Mouse (Mus musculus): ENCODE results near the gene Gm6592. TPM values are rescaled to one million over a fixed set of nuclear protein-coding genes. Genes with fewer than 3 reads are reported as not detected.
A peak's percentile ranks its signal among the peaks of the same experiment; 100 is the strongest.
"Not testable (repeated sequence)": the region's sequence is repeated elsewhere in the genome, so short reads cannot be mapped to it uniquely, and the experiment has no call there.

Gene Gm6592
- not detected in 2 replicates for polyA plus RNA-seq (2015; fragmentation: Nextera tagmentation; extraction: Ambion mirVana)

DNA sequence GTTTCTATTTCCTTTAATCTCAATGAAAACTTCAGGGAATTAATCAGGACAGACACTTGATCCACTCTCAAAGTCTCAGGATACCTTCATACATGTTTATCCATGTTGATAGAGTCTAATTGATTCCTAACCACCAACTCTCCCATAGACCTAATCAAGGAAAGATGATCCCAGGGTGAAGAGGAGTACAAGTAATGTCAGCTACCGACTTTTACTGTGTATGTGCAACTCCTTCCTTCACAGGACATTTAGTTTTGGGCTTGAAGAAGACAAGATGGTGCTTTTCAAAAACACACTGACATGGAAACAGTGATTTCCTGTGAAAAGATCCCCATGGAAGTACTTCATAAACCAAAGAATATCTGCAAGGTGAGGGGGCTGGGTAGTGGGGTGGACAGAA lies at the start of gene Gm6592:
Gm6592 (plus strand) TSS at position 301 of the 400 bp plus-strand sequence.
- ATAC-seq (replicated peaks), result no peak
- Histone ChIP-seq H3K9ac (no peak within 1 kb of the TSS), H3K4me2 (no peak within 1 kb of the TSS), H3K4me3 (no peak within 1 kb of the TSS), H3K27ac (no peak within 1 kb of the TSS), H3K4me1 (no peaks in the 10 kb centered on the region), H3K36me3 (replicated peaks) (no peaks in the 10 kb centered on the region), H3K27me3 (replicated peaks) (no peaks in the 10 kb centered on the region), H3K9me3 (no peaks in the 10 kb centered on the region)
- WGBS, result 69% methylated on average over 1 of the region's 1 CpGs

DNA sequence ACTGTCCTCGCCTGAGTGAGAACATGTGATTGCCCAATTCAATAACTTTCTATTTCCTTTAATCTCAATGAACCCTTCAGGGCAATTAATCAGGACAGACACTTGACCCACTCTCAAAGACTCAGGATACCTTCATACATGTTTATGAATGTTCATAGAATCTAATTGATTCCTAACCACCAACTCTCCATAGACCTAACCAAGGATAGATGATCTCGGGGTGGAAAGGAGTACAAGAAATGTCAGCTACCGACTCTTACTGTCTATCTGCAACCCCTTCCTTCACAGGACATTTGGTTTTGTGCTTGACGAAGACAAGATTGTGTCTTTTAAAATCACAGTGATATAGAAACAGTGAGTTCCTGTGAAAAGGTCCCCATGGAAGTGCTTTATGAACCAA lies 40.4 kb upstream of the Gm6592 start, which contains the start of gene Ssxb5:
Ssxb5 (plus strand) TSS at position 301 of the 400 bp plus-strand sequence.
- not testable (repeated sequence) for H3K4me1 ChIP-seq; H3K9me3 ChIP-seq; H3K4me3 ChIP-seq; H3K36me3 ChIP-seq (replicated peaks); H3K4me2 ChIP-seq; H3K27ac ChIP-seq; ATAC-seq (replicated peaks); H3K9ac ChIP-seq; H3K27me3 ChIP-seq (replicated peaks)
- WGBS, result 80% methylated on average over 4 of the region's 4 CpGs

DNA sequence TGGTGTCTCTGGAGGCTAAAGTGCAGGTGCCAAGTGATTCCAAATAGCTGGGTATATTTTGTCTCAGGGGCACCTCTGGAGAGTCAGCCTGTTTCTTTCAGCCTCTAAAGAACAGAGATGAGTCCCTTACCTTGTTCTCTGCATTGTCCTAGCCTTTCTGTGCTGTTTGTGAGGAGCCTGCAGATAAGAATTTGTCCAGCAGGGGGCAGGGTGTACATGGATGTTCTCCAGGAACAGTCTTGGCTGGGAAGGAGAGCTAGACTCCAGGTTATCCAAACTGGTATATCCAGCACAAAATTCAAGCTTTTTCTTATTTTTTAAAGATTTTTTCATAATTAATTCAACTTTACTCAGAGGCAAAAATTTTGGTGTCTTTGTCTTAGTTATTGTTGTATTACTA lies 11.8 kb upstream of the Gm6592 start:
- H3K4me1 ChIP-seq, result no peaks in the 10 kb centered on the region
- H3K4me2 ChIP-seq, result no peak overlapping the region
- no peak overlapping the region for H3K27ac ChIP-seq
- no peaks in the 10 kb centered on the region for H3K27me3 ChIP-seq (replicated peaks)
- H3K36me3 ChIP-seq (replicated peaks), result no peaks in the 10 kb centered on the region
- no peak overlapping the region for H3K9ac ChIP-seq
- H3K9me3 ChIP-seq, result no peaks in the 10 kb centered on the region
- ATAC-seq (replicated peaks), result peak; percentile 74; the same call in 1 of the 2 replicates
- no peak overlapping the region for H3K4me3 ChIP-seq

DNA sequence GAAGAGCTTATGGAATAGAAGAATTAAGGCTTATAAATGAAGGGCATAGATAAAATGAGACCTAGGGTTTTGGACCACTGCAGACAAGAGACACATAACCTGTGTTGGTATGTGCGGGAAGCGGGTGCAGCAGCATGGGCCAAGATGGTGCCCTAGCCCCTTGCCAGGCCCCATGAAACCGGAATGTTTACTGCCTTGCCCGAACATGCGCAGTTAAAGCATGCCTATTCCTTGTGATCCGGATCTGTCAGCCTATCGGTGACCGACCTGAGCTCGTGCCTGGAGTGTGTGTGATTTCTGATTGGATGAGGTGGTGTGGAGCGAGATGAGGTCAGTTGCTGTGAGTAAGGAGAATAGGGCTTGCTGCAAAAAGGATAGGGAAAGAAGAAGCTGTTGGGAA lies 8.7 kb downstream of the Gm6592 start:
- Histone ChIP-seq H3K27ac (no peak overlapping the region), H3K9ac (no peak overlapping the region), H3K27me3 (replicated peaks) (no peaks in the 10 kb centered on the region), H3K4me3 (no peak overlapping the region), H3K4me1 (no peaks in the 10 kb centered on the region), H3K36me3 (replicated peaks) (no peaks in the 10 kb centered on the region), H3K4me2 (no peak overlapping the region), H3K9me3 (no peaks in the 10 kb centered on the region)
- WGBS, result 87% methylated on average over 10 of the region's 10 CpGs
- ATAC-seq (replicated peaks), result no peak

DNA sequence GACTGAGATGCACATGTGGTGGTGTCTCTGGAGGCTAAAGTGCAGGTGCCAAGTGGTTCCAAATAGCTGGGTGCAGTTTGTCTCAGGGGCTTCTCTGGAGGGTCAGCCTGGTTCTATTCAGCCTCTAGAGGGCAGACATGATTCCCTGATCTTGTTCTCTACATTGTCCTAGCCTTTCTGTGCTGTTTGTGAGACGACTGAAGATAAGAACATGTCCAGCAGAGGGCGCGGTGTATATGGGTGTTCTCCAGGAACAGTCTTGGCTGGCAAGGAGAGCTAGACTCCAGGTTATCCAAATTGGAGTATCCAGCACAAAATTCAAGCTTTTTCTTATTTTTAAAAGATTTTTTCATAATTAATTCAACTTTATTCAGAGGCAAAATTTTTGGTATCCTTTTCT lies 20.5 kb downstream of the Gm6592 start:
- not testable (repeated sequence) for H3K9me3 ChIP-seq; H3K27me3 ChIP-seq (replicated peaks); ATAC-seq (replicated peaks); H3K36me3 ChIP-seq (replicated peaks); H3K4me1 ChIP-seq; H3K4me2 ChIP-seq; H3K9ac ChIP-seq; H3K27ac ChIP-seq; H3K4me3 ChIP-seq
- WGBS, result 7% methylated on average over 3 of the region's 3 CpGs

DNA sequence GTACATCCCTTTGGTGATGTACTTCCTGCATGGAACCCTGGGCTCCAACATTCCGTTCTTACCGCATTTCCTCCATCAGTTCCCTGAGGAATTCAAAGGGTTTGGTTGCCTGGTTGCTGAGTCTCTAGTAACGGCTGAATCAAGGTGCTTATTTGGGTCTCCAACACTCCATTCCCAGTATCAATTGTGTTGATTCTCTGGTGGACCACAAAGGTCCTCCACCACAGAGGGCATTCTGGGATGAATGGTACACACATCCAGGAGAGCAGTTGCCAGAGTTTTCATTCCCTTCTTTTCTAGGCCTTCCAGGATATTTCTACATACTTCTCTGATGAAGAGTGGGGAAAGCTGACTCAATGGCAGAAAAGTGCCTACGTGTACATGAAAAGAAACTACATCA lies 30.2 kb downstream of the Gm6592 start, which contains the start of gene Gm5751:
Gm5751 (plus strand) TSS at position 301 of the 400 bp plus-strand sequence.
- H3K4me1 ChIP-seq; H3K4me3 ChIP-seq; H3K9ac ChIP-seq; H3K4me2 ChIP-seq; H3K27me3 ChIP-seq (replicated peaks); H3K27ac ChIP-seq; ATAC-seq (replicated peaks); H3K36me3 ChIP-seq (replicated peaks); H3K9me3 ChIP-seq: not testable (repeated sequence)
- WGBS, result 94% methylated on average over 3 of the region's 4 CpGs

DNA sequence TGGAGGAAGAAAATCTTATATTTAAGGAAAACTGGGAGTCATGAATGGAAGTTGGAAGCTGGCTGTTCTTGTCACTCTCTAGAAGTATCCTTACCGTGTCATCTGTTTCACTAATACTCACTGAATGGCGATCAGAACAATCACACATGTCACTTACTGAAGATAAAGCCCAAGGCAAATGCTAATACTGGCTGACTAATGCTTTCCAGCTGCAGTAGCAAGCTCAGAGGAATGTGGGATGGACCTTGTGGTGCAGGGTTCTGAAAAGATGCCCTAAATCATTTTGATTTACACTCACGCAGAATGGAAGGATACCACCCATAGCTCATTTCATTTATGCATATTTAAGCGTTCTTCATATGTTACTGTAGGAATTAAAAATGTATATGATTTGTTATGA lies 40.5 kb downstream of the Gm6592 start:
- H3K9ac ChIP-seq, result no peak overlapping the region
- H3K27ac ChIP-seq, result no peak overlapping the region
- WGBS, result 71% methylated on average over 4 of the region's 4 CpGs
- H3K27me3 ChIP-seq (replicated peaks), result no peaks in the 10 kb centered on the region
- no peak for ATAC-seq (replicated peaks)
- H3K9me3 ChIP-seq, result no peaks in the 10 kb centered on the region
- no peaks in the 10 kb centered on the region for H3K36me3 ChIP-seq (replicated peaks)
- no peak overlapping the region for H3K4me2 ChIP-seq
- H3K4me3 ChIP-seq, result no peak overlapping the region
- no peaks in the 10 kb centered on the region for H3K4me1 ChIP-seq

DNA sequence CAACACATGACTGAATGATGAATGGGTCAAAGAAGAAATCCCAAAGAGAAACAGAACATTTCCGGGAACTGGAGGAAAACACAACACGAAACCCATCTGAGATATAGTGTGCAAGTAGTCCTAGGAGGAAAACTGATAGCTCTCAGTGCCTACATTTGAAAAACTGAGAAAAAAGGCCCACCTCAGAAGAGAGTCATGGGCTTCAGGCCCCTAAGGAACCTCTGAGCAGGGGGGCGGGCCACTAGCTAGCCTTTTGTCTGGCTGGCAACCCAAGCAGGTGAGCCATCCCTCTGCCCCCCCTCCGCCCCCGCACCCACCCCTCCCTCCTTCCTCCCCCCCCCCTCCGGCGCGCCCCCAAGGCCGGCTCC lies 48.2 kb downstream of the Gm6592 start:
- peak; percentile 68 for ATAC-seq (replicated peaks)
- H3K4me1 ChIP-seq, result 0 out of 2 replicates have a peak, but pooled peaks cover 3% of the 10 kb centered on the region
- 24% methylated on average over 5 of the region's 9 CpGs for WGBS
- H3K27me3 ChIP-seq (replicated peaks), result no peaks in the 10 kb centered on the region
- H3K4me2 ChIP-seq, result peak overlapping the region; percentile 61
- H3K27ac ChIP-seq, result peak overlapping the region; percentile 90
- peak overlapping the region; percentile 85; the same call in 1 of the 2 replicates for H3K9ac ChIP-seq
- no peaks in the 10 kb centered on the region for H3K36me3 ChIP-seq (replicated peaks)
- no peaks in the 10 kb centered on the region for H3K9me3 ChIP-seq
- H3K4me3 ChIP-seq, result peak overlapping the region; percentile 65

DNA sequence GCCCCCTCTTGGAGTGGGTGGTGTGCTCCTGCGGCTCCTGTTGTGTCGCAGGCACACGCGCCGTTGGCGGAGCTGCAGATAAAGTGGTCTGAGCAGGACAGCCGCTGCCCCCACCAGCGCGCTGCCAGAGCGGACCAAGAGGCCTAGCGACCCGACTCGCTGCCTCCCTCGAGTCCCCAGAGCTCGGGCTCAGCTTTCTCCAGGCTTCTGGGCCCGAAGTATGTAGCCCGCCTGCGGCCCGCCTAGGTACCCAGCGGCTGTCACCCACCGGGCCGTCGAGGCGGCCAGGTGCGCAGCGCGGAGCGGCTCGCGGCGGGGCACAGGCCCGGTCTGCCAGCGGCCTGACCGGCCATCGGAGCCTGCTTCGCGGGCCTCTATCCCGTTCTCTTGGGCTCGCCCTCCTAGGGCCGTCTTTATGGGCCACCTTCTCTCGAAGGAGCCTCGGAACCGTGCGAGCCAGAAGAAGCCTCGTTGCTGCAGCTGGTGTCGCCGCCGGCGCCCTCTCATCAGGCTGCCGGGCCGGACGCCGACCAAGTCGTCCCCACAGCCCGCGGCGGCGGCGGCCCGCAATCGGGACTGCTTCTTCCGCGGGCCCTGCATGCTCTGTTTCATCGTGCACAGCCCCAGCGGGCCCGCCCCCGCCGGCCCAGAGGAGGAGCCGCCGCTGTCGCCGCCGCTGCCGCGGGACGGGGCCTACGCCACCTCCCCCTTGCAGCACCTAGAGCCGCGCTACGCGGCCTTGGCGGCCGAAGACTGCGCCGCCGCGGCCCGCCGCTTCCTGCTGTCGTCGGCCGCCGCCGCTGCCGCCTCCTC lies 48.8 kb downstream of the Gm6592 start, which contains the start of gene B630019K06Rik:
B630019K06Rik (plus strand) TSS at position 40 of the 813 bp plus-strand sequence.
- peak; percentile 91 for ATAC-seq (replicated peaks)
- H3K27me3 ChIP-seq (replicated peaks), result no peaks in the 10 kb centered on the region
- WGBS, result 18% methylated on average over 82 of the region's 95 CpGs

DNA sequence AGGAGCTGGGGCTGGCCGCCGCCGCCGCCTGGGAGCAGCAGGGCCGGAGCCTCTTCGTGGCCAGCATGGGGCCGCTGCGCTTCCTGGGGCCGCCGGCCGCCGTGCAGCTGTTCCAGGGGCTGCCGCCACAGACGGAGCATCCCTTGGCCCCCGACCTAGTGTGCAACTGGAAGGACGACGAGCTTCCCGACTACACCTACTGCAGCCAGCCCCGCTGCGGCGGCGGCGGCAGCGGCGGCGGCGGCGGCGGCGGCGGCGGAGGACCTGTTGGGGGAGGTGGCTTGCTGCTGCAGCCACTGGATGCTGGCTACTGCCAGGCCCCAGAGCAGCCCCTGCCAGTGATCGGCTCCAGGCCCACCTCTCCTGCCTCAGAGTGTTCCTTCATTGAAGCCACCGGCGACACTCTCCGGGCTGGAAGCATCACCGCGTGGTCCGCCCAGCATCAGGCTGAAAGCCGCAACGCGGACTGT lies 49.4 kb downstream of the Gm6592 start:
- 25% methylated on average over 29 of the region's 42 CpGs for WGBS
- peak overlapping the region; percentile 85 for H3K9ac ChIP-seq
- H3K27me3 ChIP-seq (replicated peaks), result no peaks in the 10 kb centered on the region
- peak overlapping the region; percentile 61 for H3K4me2 ChIP-seq
- no peaks in the 10 kb centered on the region for H3K36me3 ChIP-seq (replicated peaks)
- H3K4me3 ChIP-seq, result peak overlapping the region; percentile 65
- ATAC-seq (replicated peaks), result peak; percentile 78
- peak overlapping the region; percentile 90 for H3K27ac ChIP-seq
- H3K9me3 ChIP-seq, result no peaks in the 10 kb centered on the region
- 0 out of 2 replicates have a peak, but pooled peaks cover 3% of the 10 kb centered on the region for H3K4me1 ChIP-seq

More for the DNA sequence above, 48.8 kb downstream of the Gm6592 start, which contains the start of gene B630019K06Rik:
- peak within 1 kb of the TSS; percentile 90 for H3K27ac ChIP-seq
- H3K4me1 ChIP-seq, result 0 out of 2 replicates have a peak, but pooled peaks cover 3% of the 10 kb centered on the region
- H3K9ac ChIP-seq, result peak within 1 kb of the TSS; percentile 85
- H3K4me3 ChIP-seq, result peak within 1 kb of the TSS; percentile 65
- H3K4me2 ChIP-seq, result peak within 1 kb of the TSS; percentile 61
- no peaks in the 10 kb centered on the region for H3K36me3 ChIP-seq (replicated peaks)
- H3K9me3 ChIP-seq, result no peaks in the 10 kb centered on the region
